Mouse (Mus musculus): ENCODE results near the gene Nolc1.

Nolc1 gene

GRCm38 (mm10) chr19:46075616-46076607 is at the start of gene Nolc1:
Gene Nolc1, plus strand, starts transcription at chr19:46075863.
- peak; percentile 99 for DNase-seq (ENCODE audit: low read depth)

GRCm38 (mm10) chr19:46026567-46026966 is 49.1 kb upstream of the Nolc1 start:
- DNase-seq (ENCODE audit: low read depth): no peak

- DNase-seq (ENCODE audit: low read depth): peak; percentile 67
These were observed 46.8 kb upstream of the Nolc1 start for GRCm38 (mm10) chr19:46028747-46029320.

- DNase-seq (ENCODE audit: low read depth): no peak
These were observed 46.0 kb upstream of the Nolc1 start for GRCm38 (mm10) chr19:46029652-46030051.

GRCm38 (mm10) chr19:46030196-46030983 is 45.3 kb upstream of the Nolc1 start:
- no peak for DNase-seq (ENCODE audit: low read depth)

- no peak for DNase-seq (ENCODE audit: low read depth)
These were observed 43.8 kb upstream of the Nolc1 start for GRCm38 (mm10) chr19:46031689-46032432.

GRCm38 (mm10) chr19:46032731-46033510 is 42.7 kb upstream of the Nolc1 start:
- no peak for DNase-seq (ENCODE audit: low read depth)

GRCm38 (mm10) chr19:46033911-46034310 is 41.8 kb upstream of the Nolc1 start:
- no peak for DNase-seq (ENCODE audit: low read depth)

- no peak for DNase-seq (ENCODE audit: low read depth)
These were observed 39.7 kb upstream of the Nolc1 start for GRCm38 (mm10) chr19:46035971-46036370.

- DNase-seq (ENCODE audit: low read depth): peak; percentile 50
These were observed 39.0 kb upstream of the Nolc1 start for GRCm38 (mm10) chr19:46036477-46037242.

GRCm38 (mm10) chr19:46037243-46037924 is 38.3 kb upstream of the Nolc1 start:
- peak; percentile 76 for DNase-seq (ENCODE audit: low read depth)

GRCm38 (mm10) chr19:46037925-46038850 is 37.5 kb upstream of the Nolc1 start:
- peak; percentile 53 for DNase-seq (ENCODE audit: low read depth)

GRCm38 (mm10) chr19:46038851-46039260 is 36.8 kb upstream of the Nolc1 start:
- peak; percentile 40 for DNase-seq (ENCODE audit: low read depth)

- DNase-seq (ENCODE audit: low read depth): peak; percentile 95
These were observed 36.2 kb upstream of the Nolc1 start for GRCm38 (mm10) chr19:46039478-46039877.

GRCm38 (mm10) chr19:46040149-46040902 is 35.3 kb upstream of the Nolc1 start:
- DNase-seq (ENCODE audit: low read depth): peak; percentile 82

GRCm38 (mm10) chr19:46041299-46041932 is 34.2 kb upstream of the Nolc1 start:
- peak; percentile 42 for DNase-seq (ENCODE audit: low read depth)

- DNase-seq (ENCODE audit: low read depth): peak; percentile 60
These were observed 33.7 kb upstream of the Nolc1 start for GRCm38 (mm10) chr19:46041933-46042475.
